Mouse (Mus musculus) right cerebral cortex, postnatal 14 days (tissue): ENCODE results near the gene Cd19.
"Not testable (repeated sequence)": the region's sequence is repeated elsewhere in the genome, so short reads cannot be mapped to it uniquely, and the experiment has no call there.

Experiments used
- DNase-seq: peaks from one replicate; pipeline ENCODE4 v3.0.0; 2022

Gene Cd19

GRCm38 (mm10) chr7:126434726-126435125, 20.0 kb upstream of the Cd19 start:
- no peak for DNase-seq

- DNase-seq = no peak
These were observed 15.5 kb upstream of the Cd19 start for GRCm38 (mm10) chr7:126430167-126430566.

GRCm38 (mm10) chr7:126429503-126429898, 14.8 kb upstream of the Cd19 start:
- DNase-seq = no peak

GRCm38 (mm10) chr7:126428631-126429502, 14.2 kb upstream of the Cd19 start, which contains the start of gene Rabep2:
Gene Rabep2 (plus strand): TSS chr7:126428759.
- peak; percentile 99 for DNase-seq

- DNase-seq = no peak
These were observed 13.5 kb upstream of the Cd19 start for GRCm38 (mm10) chr7:126428154-126428553.

- DNase-seq = no peak
These were observed 12.7 kb upstream of the Cd19 start for GRCm38 (mm10) chr7:126427323-126427860.

- DNase-seq = no peak
These were observed 9.5 kb upstream of the Cd19 start for GRCm38 (mm10) chr7:126424161-126424560.

- no peak for DNase-seq
These were observed 7.1 kb upstream of the Cd19 start for GRCm38 (mm10) chr7:126421756-126422155.

- no peak for DNase-seq
These were observed 3.8 kb upstream of the Cd19 start for GRCm38 (mm10) chr7:126418496-126418895.

GRCm38 (mm10) chr7:126417606-126418005, 2.9 kb upstream of the Cd19 start:
- DNase-seq = no peak

- no peak for DNase-seq
These were observed 2.4 kb upstream of the Cd19 start for GRCm38 (mm10) chr7:126417045-126417444.

- DNase-seq = no peak
These were observed 1.9 kb upstream of the Cd19 start for GRCm38 (mm10) chr7:126416615-126417014.

- no peak for DNase-seq
These were observed 3.6 kb downstream of the Cd19 start for GRCm38 (mm10) chr7:126411061-126411460.

GRCm38 (mm10) chr7:126408686-126409085, 6.0 kb downstream of the Cd19 start:
- DNase-seq = no peak

- DNase-seq = not testable (repeated sequence)
These were observed 12.2 kb downstream of the Cd19 start for GRCm38 (mm10) chr7:126402518-126402917.

GRCm38 (mm10) chr7:126399548-126399947, 15.1 kb downstream of the Cd19 start:
- DNase-seq = peak; percentile 86

GRCm38 (mm10) chr7:126397822-126398221, 16.9 kb downstream of the Cd19 start:
- DNase-seq = no peak

- DNase-seq = no peak
These were observed 17.5 kb downstream of the Cd19 start for GRCm38 (mm10) chr7:126397221-126397620.

- DNase-seq = peak; percentile 84
These were observed 18.2 kb downstream of the Cd19 start, which contains the start of gene Nfatc2ip for GRCm38 (mm10) chr7:126396298-126397119. Gene Nfatc2ip (minus strand): TSS chr7:126396737.

GRCm38 (mm10) chr7:126392086-126392884, 22.4 kb downstream of the Cd19 start:
- not testable (repeated sequence) for DNase-seq

GRCm38 (mm10) chr7:126388185-126388584, 26.5 kb downstream of the Cd19 start:
- no peak for DNase-seq

- DNase-seq = no peak
These were observed 31.1 kb downstream of the Cd19 start for GRCm38 (mm10) chr7:126383565-126383964.
